Mouse (Mus musculus): ENCODE data around the gene Ssb. TPM values are rescaled to one million over a fixed set of nuclear protein-coding genes. Genes with fewer than 3 reads are reported as not detected.

The Ssb gene
- polyA plus RNA-seq, 1 experiment from 2014 or later, result 508 TPM

GRCm38 (mm10) chr2:69840261-69840660 is 21.1 kb upstream of the Ssb start:
- no peak overlapping the region for H3K4me2 ChIP-seq (ENCODE audit: low read depth, low read length)
- no peak overlapping the region for H3K4me3 ChIP-seq (ENCODE audit: low read depth, low read length)
- no peak overlapping the region for H3K9ac ChIP-seq (replicated peaks; ENCODE audit: low read length)
- DNase-seq (ENCODE audit: low spot score) (no peak), ATAC-seq (replicated peaks; ENCODE audit: insufficient number of reproducible peaks, low FRiP score, low TSS enrichment, low read depth) (no peak)
- no peaks in the 10 kb centered on the region for H3K27me3 ChIP-seq (ENCODE audit: control insufficient read depth, insufficient read depth, low read length)
- H3K36me3 ChIP-seq (replicated peaks; ENCODE audit: control insufficient read depth, insufficient read depth, low read depth, low read length), result no peaks in the 10 kb centered on the region
- 33% methylated on average over 6 of the region's 6 CpGs for WGBS
- no peaks in the 10 kb centered on the region for H3K4me1 ChIP-seq (ENCODE audit: control insufficient read depth, insufficient read depth, low read length)
- H3K9me3 ChIP-seq (replicated peaks; ENCODE audit: control insufficient read depth, low read length), result no peaks in the 10 kb centered on the region
- no peak overlapping the region for H3K27ac ChIP-seq (replicated peaks; ENCODE audit: low read depth, low read length)

DNA sequence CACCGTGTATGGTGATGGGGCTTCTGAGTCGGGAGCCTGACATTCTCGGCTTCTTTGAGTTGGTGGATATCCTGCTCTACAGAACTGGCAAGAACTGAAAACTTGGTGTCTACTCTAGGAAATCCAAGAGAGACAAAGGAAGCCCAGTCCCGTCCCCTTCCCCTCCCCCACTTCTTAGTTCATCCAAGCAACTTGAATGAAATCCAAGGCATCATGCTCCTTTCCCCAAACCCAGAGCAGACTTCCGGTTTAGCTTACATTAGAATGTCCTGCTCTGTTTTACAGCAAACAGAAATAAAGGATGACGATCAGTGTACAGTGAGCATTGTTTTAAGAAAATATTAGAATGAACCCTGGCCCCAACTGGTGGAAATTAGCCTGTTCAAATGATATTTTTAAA is 12.1 kb upstream of the Ssb start:
- Histone ChIP-seq H3K27me3 (ENCODE audit: control insufficient read depth, insufficient read depth, low read length) (no peaks in the 10 kb centered on the region), H3K4me1 (ENCODE audit: control insufficient read depth, insufficient read depth, low read length) (no peaks in the 10 kb centered on the region), H3K27ac (replicated peaks; ENCODE audit: low read depth, low read length) (no peak overlapping the region), H3K9me3 (replicated peaks; ENCODE audit: control insufficient read depth, low read length) (no peaks in the 10 kb centered on the region), H3K4me2 (ENCODE audit: low read depth, low read length) (no peak overlapping the region), H3K9ac (replicated peaks; ENCODE audit: low read length) (no peak overlapping the region), H3K4me3 (ENCODE audit: low read depth, low read length) (no peak overlapping the region), H3K36me3 (replicated peaks; ENCODE audit: control insufficient read depth, insufficient read depth, low read depth, low read length) (no peaks in the 10 kb centered on the region)
- DNase-seq (ENCODE audit: low spot score) (no peak), ATAC-seq (replicated peaks; ENCODE audit: insufficient number of reproducible peaks, low FRiP score, low TSS enrichment, low read depth) (no peak)
- 68% methylated on average over 6 of the region's 6 CpGs for WGBS

DNA sequence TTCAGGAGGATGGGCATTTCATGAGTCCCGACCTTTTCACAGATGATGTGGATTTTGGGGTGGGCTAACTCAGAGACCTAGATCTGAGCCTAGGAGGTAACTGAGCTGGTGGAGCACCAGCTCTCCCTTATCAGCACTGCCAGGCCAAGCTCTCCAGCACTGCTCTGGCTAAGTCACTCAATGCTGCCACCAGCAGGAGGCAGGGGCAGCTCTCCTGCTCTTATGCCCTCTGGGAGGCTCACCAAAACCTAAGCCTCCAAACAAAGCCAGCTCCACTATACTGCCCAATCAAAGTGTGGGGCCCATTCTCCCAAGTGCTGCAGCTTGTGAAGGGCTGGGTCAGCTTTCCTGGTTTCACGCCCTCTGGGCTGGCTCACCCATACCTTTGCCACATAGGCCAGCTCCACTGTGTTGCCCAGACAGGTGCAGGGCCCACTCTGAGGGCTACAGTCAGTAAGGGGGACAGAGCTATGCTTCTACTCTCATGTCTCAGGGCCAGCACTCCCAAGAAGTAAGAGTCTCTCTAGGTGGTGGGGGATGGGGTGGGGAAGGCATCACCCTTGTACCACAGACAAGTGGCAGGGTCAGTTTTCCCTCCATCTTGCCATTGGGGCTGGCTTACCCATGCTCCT is 9.8 kb upstream of the Ssb start:
- H3K9me3 ChIP-seq (replicated peaks; ENCODE audit: control insufficient read depth, low read length), result no peaks in the 10 kb centered on the region
- no peaks in the 10 kb centered on the region for H3K27me3 ChIP-seq (ENCODE audit: control insufficient read depth, insufficient read depth, low read length)
- no peak overlapping the region for H3K4me3 ChIP-seq (ENCODE audit: low read depth, low read length)
- no peaks in the 10 kb centered on the region for H3K36me3 ChIP-seq (replicated peaks; ENCODE audit: control insufficient read depth, insufficient read depth, low read depth, low read length)
- no peak overlapping the region for H3K4me2 ChIP-seq (ENCODE audit: low read depth, low read length)
- H3K9ac ChIP-seq (replicated peaks; ENCODE audit: low read length), result no peak overlapping the region
- no peak for DNase-seq (ENCODE audit: low spot score)
- no peaks in the 10 kb centered on the region for H3K4me1 ChIP-seq (ENCODE audit: control insufficient read depth, insufficient read depth, low read length)
- ATAC-seq (replicated peaks; ENCODE audit: insufficient number of reproducible peaks, low FRiP score, low TSS enrichment, low read depth), result no peak
- H3K27ac ChIP-seq (replicated peaks; ENCODE audit: low read depth, low read length), result no peak overlapping the region
- 77% methylated on average over 2 of the region's 2 CpGs for WGBS

GRCm38 (mm10) chr2:69856392-69856791 is 5.0 kb upstream of the Ssb start:
- Histone ChIP-seq H3K27me3 (ENCODE audit: control insufficient read depth, insufficient read depth, low read length) (no peaks in the 10 kb centered on the region), H3K27ac (replicated peaks; ENCODE audit: low read depth, low read length) (no peak overlapping the region), H3K9ac (replicated peaks; ENCODE audit: low read length) (no peak overlapping the region), H3K9me3 (replicated peaks; ENCODE audit: control insufficient read depth, low read length) (no peaks in the 10 kb centered on the region), H3K36me3 (replicated peaks; ENCODE audit: control insufficient read depth, insufficient read depth, low read depth, low read length) (no peaks in the 10 kb centered on the region), H3K4me3 (ENCODE audit: low read depth, low read length) (no peak overlapping the region), H3K4me2 (ENCODE audit: low read depth, low read length) (no peak overlapping the region), H3K4me1 (ENCODE audit: control insufficient read depth, insufficient read depth, low read length) (no peaks in the 10 kb centered on the region)
- no peak for DNase-seq (ENCODE audit: low spot score)
- ATAC-seq (replicated peaks; ENCODE audit: insufficient number of reproducible peaks, low FRiP score, low TSS enrichment, low read depth), result no peak
- WGBS, result 61% methylated on average over 8 of the region's 8 CpGs

- Histone ChIP-seq H3K36me3 (replicated peaks; ENCODE audit: control insufficient read depth, insufficient read depth, low read depth, low read length) (no peaks in the 10 kb centered on the region), H3K4me3 (ENCODE audit: low read depth, low read length) (no peak overlapping the region), H3K9ac (replicated peaks; ENCODE audit: low read length) (no peak overlapping the region), H3K9me3 (replicated peaks; ENCODE audit: control insufficient read depth, low read length) (no peaks in the 10 kb centered on the region), H3K4me2 (ENCODE audit: low read depth, low read length) (no peak overlapping the region), H3K27me3 (ENCODE audit: control insufficient read depth, insufficient read depth, low read length) (no peaks in the 10 kb centered on the region), H3K27ac (replicated peaks; ENCODE audit: low read depth, low read length) (no peak overlapping the region), H3K4me1 (ENCODE audit: control insufficient read depth, insufficient read depth, low read length) (no peaks in the 10 kb centered on the region)
- DNase-seq (ENCODE audit: low spot score) (peak; percentile 12), ATAC-seq (replicated peaks; ENCODE audit: insufficient number of reproducible peaks, low FRiP score, low TSS enrichment, low read depth) (no peak)
- WGBS, result 82% methylated on average over 1 of the region's 1 CpGs
These were observed 3.5 kb upstream of the Ssb start for GRCm38 (mm10) chr2:69857882-69858281.

DNA sequence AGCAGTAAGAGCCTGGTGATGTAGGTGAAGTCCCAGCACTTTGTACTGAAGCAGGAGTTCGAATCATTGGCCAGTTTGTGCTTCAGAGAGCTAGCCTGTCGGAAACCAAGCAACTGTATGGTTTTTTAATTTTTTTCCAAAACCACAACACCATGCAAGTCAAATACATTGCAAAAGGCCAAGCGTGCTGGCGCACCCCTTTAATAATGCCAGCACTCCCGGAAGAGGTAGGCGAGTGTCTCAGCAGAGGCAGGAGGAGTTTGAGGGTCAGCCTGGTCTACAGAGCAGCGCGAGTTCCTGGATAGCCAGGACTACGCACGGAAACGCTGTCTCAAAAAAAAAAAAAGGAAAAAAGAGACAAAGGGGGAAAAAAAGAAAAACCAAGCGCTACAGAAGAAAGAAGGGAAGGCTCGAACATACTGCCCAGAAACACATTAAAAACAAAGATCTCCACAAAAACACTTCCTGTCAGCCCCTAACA is 350 bp upstream of the Ssb start:
- Histone ChIP-seq H3K4me1 (ENCODE audit: control insufficient read depth, insufficient read depth, low read length) (no peaks in the 10 kb centered on the region), H3K9ac (replicated peaks; ENCODE audit: low read length) (peak overlapping the region; percentile 99), H3K9me3 (replicated peaks; ENCODE audit: control insufficient read depth, low read length) (no peaks in the 10 kb centered on the region), H3K36me3 (replicated peaks; ENCODE audit: control insufficient read depth, insufficient read depth, low read depth, low read length) (no peaks in the 10 kb centered on the region), H3K4me3 (ENCODE audit: low read depth, low read length) (peak overlapping the region; percentile 100), H3K27ac (replicated peaks; ENCODE audit: low read depth, low read length) (0 out of 2 replicates have a peak overlapping the region, but pooled peaks have one; percentile 82), H3K27me3 (ENCODE audit: control insufficient read depth, insufficient read depth, low read length) (no peaks in the 10 kb centered on the region), H3K4me2 (ENCODE audit: low read depth, low read length) (peak overlapping the region; percentile 42)
- WGBS, result 12% methylated on average over 13 of the region's 13 CpGs
- no peak for DNase-seq (ENCODE audit: low spot score)
- ATAC-seq (replicated peaks; ENCODE audit: insufficient number of reproducible peaks, low FRiP score, low TSS enrichment, low read depth), result peak; percentile 41; the same call in 1 of the 2 replicates

- peak; percentile 15 for DNase-seq (ENCODE audit: low spot score)
- H3K36me3 ChIP-seq (replicated peaks; ENCODE audit: control insufficient read depth, insufficient read depth, low read depth, low read length), result no peaks in the 10 kb centered on the region
- peak overlapping the region; percentile 99 for H3K9ac ChIP-seq (replicated peaks; ENCODE audit: low read length)
- peak overlapping the region; percentile 42 for H3K4me2 ChIP-seq (ENCODE audit: low read depth, low read length)
- H3K27me3 ChIP-seq (ENCODE audit: control insufficient read depth, insufficient read depth, low read length), result no peaks in the 10 kb centered on the region
- no peak for ATAC-seq (replicated peaks; ENCODE audit: insufficient number of reproducible peaks, low FRiP score, low TSS enrichment, low read depth)
- H3K4me3 ChIP-seq (ENCODE audit: low read depth, low read length), result peak overlapping the region; percentile 100
- WGBS, result 2% methylated on average over 13 of the region's 13 CpGs
- no peaks in the 10 kb centered on the region for H3K9me3 ChIP-seq (replicated peaks; ENCODE audit: control insufficient read depth, low read length)
- no peak overlapping the region for H3K27ac ChIP-seq (replicated peaks; ENCODE audit: low read depth, low read length)
- no peaks in the 10 kb centered on the region for H3K4me1 ChIP-seq (ENCODE audit: control insufficient read depth, insufficient read depth, low read length)
These were observed 825 bp downstream of the Ssb start for GRCm38 (mm10) chr2:69862117-69862657.

DNA sequence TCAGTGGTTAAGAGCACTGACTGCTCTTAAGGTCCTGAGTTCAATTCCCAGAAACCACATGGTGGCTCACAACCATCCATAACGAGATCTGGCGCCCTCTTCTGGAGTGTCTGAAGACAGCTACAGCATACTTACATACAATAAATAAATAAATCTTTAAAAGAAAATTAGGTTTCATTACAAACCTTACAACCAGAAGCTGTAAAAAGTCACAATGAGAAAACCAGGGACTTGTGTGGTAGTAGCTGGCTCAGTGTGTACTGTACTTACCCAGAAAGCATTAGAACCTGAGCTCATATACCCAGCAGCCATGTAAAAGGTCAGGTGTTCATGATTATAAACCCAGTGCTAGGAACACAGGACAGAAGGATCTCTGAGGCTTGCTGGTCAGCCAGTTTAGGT is 22.6 kb downstream of the Ssb start:
- no peak for DNase-seq (ENCODE audit: low spot score)
- Histone ChIP-seq H3K4me2 (ENCODE audit: low read depth, low read length) (no peak overlapping the region), H3K27ac (replicated peaks; ENCODE audit: low read depth, low read length) (no peak overlapping the region), H3K27me3 (ENCODE audit: control insufficient read depth, insufficient read depth, low read length) (no peaks in the 10 kb centered on the region), H3K36me3 (replicated peaks; ENCODE audit: control insufficient read depth, insufficient read depth, low read depth, low read length) (no peaks in the 10 kb centered on the region), H3K4me1 (ENCODE audit: control insufficient read depth, insufficient read depth, low read length) (no peaks in the 10 kb centered on the region), H3K9me3 (replicated peaks; ENCODE audit: control insufficient read depth, low read length) (no peaks in the 10 kb centered on the region), H3K4me3 (ENCODE audit: low read depth, low read length) (no peak overlapping the region), H3K9ac (replicated peaks; ENCODE audit: low read length) (no peak overlapping the region)
- WGBS, result 59% methylated on average over 2 of the region's 2 CpGs
- ATAC-seq (replicated peaks; ENCODE audit: insufficient number of reproducible peaks, low FRiP score, low TSS enrichment, low read depth), result no peak

Measured in embryonic facial prominence, embryonic 11.5 days (tissue).